Mouse (Mus musculus) T-helper 17 cell (primary cell): ENCODE measurements around the gene Grhpr.
"Not testable (repeated sequence)": the region's sequence is repeated elsewhere in the genome, so short reads cannot be mapped to it uniquely, and the experiment has no call there.

ENCODE experiments used
- in situ Hi-C, 2 experiments: fragments of 300-600 bp; cut with MboI, MseI; formaldehyde crosslinking; loops; 1 replicate in 1 of 2; 2 replicates in 1 of 2; pipeline ENCODE4 v1.15.1; 2025; ENCODE audit warnings: high pct_unique_total_duplicates in 2 of 2

Grhpr gene

DNA sequence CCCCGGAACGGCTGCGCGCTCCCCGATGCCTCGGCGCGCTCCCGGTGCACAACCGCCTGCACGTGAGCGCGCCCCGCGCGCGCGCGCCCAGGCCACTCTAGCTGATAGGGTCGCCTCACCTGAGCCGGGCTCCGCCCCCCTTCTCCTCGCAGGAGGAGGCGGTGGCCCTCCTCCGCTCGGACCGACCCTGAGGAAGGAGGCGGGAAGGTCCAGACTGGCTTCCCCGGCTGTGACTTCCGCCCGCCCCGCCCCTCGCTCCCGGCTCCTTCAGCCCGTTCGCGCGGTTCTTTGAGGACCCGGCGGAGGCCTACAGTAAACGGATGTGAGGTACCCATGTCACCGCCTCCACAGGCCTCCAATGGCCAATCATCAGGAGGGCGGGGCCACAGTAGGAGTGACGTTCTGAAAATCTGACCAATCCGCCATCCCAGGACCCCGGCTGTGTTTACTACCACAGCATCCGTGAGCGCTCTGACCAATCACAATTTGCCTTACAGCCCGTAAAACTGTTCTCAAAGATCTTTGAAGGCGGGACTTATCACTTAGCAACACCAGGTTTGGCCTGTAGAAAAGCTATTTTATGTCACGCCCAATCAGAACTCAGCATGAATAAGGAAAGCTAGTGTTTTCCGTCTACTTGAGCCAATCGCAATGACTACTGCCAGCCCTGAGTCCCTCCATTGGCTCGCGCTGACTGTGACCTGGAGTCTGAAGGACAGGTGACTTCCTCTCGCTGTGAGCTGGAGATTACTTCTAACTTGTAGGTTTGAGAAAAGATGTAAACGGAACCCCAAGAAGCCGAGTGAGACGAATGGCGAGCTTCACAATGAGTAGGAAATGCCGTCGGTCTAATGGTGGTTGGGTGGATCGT, 31.1 kb downstream of the Grhpr start, which contains the start of gene Zbtb5:
Gene Zbtb5, minus strand, starts transcription at position 308 of the 871 bp plus-strand sequence.
- in situ Hi-C loops, result loop anchor here (5.0 to 10.0 kb wide), 3 partner anchors 40 to 790 kb away; no protein-coding TSS in a partner anchor

DNA sequence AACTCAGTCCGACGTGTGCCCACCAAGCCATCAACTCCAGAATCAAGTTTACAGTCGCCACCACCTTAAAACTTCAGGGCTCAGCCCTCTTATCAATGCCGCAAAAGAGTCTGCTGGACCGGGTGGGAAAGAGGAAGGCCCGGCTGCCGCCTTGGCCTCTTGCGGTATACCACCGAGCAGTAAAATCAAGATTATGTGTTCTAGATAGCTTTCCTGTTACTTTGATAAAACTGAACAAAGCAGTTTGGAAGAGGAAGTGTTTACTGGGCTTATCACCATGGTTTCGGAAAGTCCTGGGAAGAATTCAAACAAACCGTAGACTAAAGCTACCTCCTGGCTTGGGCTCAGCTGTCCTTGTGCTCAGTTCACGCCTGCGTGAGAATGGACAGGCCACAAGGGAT, 31.8 kb downstream of the Grhpr start:
- in situ Hi-C loops, result loop anchor here (5.0 to 10.0 kb wide), 3 partner anchors 41 to 789 kb away; no protein-coding TSS in a partner anchor

DNA sequence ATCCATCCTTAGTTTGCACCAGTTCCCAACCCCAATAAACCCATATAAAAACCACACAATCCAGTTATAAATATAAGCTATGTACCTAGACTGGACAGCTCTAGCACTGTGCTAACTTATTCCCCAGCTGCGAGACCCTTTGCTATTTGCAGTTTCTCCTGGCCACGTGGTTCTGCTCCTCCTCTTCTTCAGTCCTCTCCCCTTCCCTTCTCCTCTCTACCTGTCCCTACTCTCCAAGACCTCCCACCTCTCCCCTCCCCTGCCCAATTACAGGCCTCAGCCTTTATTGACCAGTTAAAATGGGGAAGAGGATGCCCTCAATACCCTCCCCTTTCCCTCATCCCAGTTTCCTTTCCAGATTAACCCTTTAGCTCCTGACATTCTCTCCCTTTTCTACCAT, 32.3 kb downstream of the Grhpr start:
- in situ Hi-C loops, result loop anchor here (5.0 to 10.0 kb wide), 3 partner anchors 41 to 789 kb away; no protein-coding TSS in a partner anchor

DNA sequence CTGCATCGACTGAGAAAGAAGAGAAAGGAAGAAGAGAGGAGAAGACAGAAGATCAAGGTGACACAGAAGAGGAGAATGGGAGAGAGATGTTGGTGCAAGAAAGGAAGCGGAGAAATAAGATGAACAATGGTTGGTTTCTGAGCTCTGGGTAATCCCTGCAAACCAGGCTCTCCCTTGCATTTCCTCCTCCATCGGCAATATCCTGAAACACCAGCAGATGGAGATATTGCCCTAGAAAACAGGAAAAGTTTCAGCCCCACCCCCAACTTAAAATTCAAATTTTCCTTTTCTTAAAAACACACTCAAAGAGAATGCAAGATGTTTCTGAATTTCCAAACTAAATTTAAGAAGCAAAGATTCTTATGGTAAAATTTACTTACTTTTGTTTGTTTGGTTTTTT, 34.4 kb downstream of the Grhpr start:
- in situ Hi-C loops, result loop anchor here in 1 of 2 experiments (5.0 to 10.0 kb wide), 2 partner anchors 43 to 269 kb away; no protein-coding TSS in a partner anchor

DNA sequence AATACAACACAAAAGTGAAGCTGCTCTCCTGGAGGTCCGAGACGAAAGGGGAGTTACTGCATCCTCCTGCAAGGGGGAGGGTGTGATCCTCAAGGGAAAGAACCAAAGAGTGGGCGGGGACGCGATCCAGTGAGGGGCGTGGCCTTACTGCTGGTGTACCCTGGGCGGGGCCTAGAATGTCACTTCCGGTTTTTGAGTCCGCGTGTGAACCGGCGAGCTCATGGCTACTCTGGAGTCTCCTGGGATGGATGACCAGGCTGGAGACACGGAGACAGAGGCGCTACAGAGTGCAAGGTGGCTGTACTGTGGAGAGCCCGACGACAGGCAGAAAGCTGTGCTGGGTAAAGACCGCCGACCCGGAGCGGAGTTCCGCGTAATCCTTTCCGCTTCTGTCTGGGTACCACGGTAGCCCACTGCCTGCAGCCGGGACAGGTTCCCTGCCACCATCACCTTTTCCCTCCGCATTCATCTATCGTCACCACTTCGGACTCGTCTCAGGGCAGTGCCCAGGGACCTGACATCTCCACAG, 37.3 kb downstream of the Grhpr start, which contains the start of gene Polr1e:
Gene Polr1e, plus strand, starts transcription at position 132 of the 529 bp plus-strand sequence.
- in situ Hi-C loops, result loop anchor here in 1 of 2 experiments (5.0 to 10.0 kb wide), 2 partner anchors 46 to 266 kb away; no protein-coding TSS in a partner anchor

DNA sequence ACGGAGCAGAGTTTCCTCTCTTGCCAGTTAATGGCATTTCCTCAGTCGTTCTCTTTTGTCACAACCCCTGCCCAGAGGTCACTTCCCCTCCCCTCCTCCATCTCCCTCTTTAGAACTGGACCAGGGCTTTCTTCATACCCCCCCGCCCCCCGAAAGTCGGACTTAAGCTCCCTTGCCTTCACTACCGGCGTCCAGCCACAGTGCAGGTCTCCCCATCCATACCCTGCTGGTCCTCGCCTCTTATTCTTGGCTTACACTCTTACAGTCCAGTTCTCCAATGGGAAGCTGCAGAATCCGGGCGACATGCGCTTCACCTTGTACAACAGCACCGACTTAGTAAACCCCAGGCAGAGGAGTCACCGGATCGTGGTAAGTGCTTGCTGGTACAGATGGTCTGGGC, 37.8 kb downstream of the Grhpr start:
- in situ Hi-C loops, result loop anchor here in 1 of 2 experiments (5.0 to 10.0 kb wide), 2 partner anchors 47 to 266 kb away; no protein-coding TSS in a partner anchor

DNA sequence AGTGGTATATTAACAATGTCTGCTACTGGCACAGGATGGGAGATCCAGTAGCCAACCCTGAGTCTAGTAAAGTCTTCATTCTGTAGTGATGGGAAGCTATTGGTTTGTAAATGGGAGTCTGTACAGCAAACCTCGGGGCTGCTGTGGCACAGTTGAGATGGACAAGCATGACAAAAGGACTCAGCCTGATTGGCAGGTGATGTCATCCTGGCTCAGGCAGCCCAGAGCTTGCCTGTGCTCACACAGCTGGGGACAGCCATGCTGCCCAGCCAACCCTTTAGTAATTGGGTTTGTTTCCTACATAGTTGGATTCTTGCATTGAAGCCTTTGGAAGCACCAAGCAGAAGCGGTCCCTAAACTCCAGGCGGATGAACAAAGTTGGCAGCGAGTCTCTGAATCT, 45.3 kb downstream of the Grhpr start:
- in situ Hi-C loops, result no loop called here

DNA sequence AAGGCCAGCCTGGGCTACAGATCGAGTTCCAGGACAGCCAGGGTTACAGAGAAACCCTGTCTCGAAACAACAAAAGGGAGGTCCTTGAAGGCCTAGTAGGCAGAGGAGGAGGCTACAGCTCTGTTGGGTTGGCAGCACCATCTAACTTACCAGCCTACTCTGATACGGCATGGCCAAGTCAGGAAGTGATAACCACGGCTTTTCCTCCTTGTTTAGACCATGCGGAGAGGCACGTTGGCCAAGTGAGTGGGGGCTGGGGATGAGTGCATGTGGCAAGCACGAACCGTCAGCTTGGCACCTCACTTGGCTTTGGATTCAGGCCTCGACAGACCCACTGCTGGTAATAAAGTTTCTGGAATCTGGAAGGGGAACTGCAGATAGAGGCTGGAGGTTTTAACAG, 51.4 kb downstream of the Grhpr start:
- in situ Hi-C loops, result no loop called here

DNA sequence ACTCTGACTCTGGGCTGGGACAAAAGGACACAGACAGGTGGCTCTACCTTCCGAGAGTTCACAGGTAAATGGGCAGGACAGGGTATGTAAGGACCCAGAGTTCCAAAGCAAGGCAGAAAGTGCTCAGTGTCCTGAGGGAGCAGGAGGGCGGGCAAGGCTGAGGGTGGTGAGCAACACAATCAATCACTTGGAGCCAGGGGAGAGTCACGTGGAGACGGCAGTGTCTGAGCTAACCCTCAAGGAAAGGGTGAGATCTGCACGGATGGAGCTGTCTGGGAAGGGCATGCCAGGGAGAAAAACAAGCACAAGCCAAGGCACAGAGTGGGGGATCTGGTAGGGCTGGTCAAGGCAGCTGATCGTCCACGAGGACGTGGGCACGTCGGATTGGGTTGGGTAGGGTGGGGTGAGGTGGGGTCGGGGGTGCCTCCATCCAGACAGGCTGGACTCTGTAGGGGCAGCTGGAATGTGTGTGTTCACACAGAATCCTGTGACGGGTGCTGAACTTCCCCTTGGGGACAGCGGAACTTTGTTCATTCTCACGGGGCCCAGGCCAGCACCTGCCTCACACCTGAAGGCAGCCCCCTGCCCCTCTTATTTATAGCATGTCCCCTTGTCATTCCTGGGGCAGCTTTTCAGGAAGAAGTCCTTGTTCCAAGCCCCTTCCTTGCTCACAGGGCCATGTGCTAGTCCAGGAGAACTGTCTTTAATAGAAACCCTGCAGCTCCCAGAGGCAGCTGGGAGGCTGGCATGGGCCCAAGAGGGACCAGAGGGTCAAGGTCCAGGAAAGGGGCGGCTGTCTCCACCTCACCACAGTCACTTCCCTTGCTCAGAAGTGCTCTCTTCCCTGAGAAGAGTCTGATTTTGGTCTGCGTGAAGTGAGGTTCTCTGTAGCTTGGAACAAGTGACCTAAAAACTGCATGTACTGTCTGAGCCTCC, 53.8 kb downstream of the Grhpr start:
- in situ Hi-C loops, result no loop called here

DNA sequence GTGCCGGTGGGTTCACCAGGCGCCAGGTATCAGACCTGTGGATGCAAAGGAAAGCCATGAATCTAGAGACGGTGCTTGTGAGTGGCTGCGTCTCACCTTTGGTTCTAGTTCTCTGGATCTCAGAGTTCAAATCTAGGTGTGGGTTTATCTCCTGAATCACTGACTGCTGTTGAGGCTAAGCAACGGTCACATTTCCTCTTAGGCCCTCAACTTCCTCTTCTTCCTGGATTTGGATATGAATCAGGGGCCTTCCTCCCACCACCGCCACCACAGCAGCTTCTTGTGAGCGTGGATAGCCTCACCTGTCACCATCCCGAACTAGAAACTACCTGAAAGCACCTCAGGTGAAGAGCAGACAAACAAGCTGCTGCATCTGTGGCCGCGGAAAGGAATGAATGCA, 54.9 kb downstream of the Grhpr start:
- in situ Hi-C loops, result no loop called here

DNA sequence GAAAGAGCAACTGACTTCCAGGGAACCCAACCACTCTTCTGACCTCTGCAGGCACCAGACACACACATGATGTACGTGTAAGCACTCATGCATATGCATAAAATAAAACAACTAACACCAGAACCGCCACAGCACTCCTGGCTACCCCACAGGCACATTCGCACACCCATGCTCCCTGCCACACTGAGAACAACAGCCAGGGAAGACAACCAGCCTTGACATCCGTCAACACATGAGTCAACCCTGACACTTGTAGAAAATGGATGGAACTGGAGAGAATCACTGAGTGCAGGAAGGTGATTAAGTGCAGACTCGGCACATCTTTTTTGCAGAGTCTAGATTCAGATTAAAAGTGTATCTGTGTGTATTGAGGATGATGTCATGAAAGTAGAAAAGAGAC, 55.4 kb downstream of the Grhpr start:
- in situ Hi-C loops, result no loop called here

DNA sequence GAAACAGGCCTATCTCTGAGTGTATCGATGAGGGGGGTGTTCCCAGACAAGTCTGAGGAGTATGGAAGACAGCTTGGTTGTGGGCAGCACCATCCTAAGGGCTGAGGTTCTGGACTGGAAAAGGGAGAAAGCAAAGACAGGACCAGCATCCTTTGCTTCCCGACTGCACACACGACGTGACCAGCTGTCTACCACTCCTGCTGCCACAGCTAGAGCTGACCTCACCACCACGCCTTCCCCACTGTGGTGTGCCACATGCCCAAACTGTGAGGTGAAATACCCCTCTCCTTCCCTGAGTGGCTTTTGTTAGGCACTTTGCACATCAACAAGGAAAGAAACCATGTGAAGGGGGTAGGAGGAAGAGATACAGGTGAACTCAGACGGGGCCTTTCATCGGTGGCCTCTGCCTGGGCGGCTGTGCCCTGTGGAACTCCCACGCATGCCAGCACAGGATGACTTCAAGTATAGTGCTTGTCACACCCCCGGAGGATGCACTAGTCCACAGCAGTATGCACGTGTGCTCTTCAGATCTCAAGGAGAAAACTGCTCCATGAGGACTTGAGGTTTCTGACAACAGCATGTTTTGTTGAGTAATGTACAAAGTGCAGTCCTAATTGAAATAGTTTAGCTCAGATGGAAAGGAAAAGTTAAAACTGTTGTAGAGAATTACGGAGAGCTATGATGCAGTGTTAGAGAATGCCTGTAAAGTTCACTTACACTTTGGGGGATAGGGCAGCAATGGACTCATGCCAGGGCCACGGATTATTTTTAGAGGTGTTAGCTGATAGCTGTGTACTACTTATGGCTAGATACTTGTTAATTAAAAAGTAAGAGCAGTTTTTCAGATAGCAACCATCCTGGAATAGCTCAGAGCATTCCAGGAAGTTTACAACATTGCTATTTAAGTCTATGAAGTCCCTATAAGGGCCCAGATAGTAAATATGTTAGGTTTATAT, 56.5 kb downstream of the Grhpr start:
- in situ Hi-C loops, result no loop called here

DNA sequence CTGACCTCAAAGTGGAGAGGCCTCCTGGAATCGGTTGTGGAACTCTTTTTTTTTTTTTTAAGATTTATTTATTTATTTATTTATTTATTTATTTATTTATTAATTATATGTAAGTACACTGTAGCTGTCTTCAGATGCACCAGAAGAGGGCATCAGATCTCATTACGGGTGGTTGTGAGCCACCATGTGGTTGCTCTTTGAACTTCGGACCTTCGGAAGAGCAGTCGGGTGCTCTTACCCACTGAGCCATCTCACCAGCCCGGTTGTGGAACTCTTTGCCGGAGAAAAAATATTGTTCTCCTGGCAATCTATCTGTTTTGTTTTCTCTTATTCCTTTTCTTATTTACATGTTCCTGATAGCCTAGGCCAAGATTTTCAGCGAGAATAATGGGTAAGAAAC, 57.7 kb downstream of the Grhpr start:
- in situ Hi-C loops, result not testable (repeated sequence)

DNA sequence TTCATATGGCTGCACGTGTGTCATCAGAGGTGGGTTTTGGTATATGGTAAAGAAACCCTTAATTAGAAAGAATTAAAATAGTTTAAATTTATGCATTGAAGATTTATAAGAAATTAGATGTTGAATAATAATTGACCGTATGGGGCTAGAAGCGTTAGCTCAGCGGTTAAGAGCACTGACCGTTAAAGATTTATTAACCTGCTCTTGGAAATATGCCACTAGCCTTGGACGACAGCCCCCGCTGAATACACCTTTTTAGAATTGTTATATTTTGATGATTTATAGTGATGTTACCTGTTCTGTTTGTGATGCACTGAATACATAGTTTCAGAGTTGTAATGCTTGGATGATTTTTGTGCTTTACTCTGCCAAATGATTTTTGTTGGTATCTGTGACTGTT, 58.4 kb downstream of the Grhpr start:
- in situ Hi-C loops, result not testable (repeated sequence)
